Mouse (Mus musculus) embryonic facial prominence, embryonic 10.5 days (tissue): ENCODE results near the gene Rplp2. TPM values are rescaled to one million over a fixed set of nuclear protein-coding genes. Genes with fewer than 3 reads are reported as not detected.

Source experiments
- DNase-seq: peaks from one replicate; pipeline ENCODE4 v3.0.0-alpha.2; 2017; ENCODE audit warnings: low spot score
- H3K27ac ChIP-seq: fragments of 300-500 bp; sonication (generic); replicated peaks from 2 replicates; pipeline ENCODE4 v1.5.1; 2016; ENCODE audit warnings: mild to moderate bottlenecking
- H3K27me3 ChIP-seq: fragments of 300-500 bp; sonication (generic); replicated peaks from 2 replicates; pipeline ENCODE4 v1.6.1; 2016; ENCODE audit warnings: low read depth, mild to moderate bottlenecking; ENCODE audit not compliant: poor library complexity, severe bottlenecking
- H3K36me3 ChIP-seq: fragments of 300-500 bp; sonication (generic); replicated peaks from 2 replicates; pipeline ENCODE4 v1.6.1; 2016; ENCODE audit warnings: mild to moderate bottlenecking, moderate library complexity
- H3K4me1 ChIP-seq: fragments of 300-500 bp; sonication (generic); 2 replicates; pipeline ENCODE4 v1.6.1; 2016
- H3K4me3 ChIP-seq: fragments of 300-500 bp; sonication (generic); 2 replicates; pipeline ENCODE4 v1.5.1; 2016; ENCODE audit warnings: mild to moderate bottlenecking, moderate library complexity
- H3K9me3 ChIP-seq: fragments of 300-500 bp; sonication (generic); 2 replicates; pipeline ENCODE4 v1.6.1; 2016; ENCODE audit warnings: mild to moderate bottlenecking
- WGBS: fragments of 180-500 bp; shearing (Covaris S2); methylation state at CpG from one replicate; pipeline ENCODE4 v1.1.7; 2016; 5-methylcytosine and 5-hydroxymethylcytosine counted together
- polyA plus RNA-seq: library from polyadenylated mRNA; unstranded; fragments of >200 nt; fragmentation: Nextera tagmentation; extraction: Ambion mirVana; gene quantifications from 2 replicates; pipeline ENCODE4 v1.2.1, GENCODE M21; 2016

The Rplp2 gene
- polyA plus RNA-seq, 1 experiment from 2014 or later: 1,198 TPM

DNA sequence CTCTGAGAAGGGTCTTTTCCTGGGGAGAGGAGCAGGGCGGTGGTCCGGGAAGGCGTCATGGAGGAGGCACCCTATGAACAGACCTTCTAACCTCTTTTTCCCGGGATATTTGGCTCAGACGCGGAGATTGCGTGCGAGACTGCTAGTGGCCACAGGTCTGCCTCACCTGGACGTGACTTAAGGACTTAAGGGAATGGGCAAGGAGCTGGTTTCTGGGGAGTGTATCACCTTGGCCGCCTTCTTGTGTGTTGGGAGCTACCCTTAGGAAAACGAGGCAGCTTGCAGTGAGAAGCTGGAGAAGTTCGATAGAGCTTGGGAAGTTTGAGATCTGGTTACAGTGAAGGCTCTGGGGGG, 28.6 kb downstream of the Rplp2 start:
- H3K36me3 ChIP-seq: peaks cover 21% of the 10 kb centered on the region
- H3K27me3 ChIP-seq: peaks cover 8% of the 10 kb centered on the region
- H3K4me1 ChIP-seq: peaks cover 46% of the 10 kb centered on the region
- no peak for DNase-seq
- H3K4me3 ChIP-seq: peak overlapping the region; percentile 89
- peak overlapping the region; percentile 98 for H3K27ac ChIP-seq
- H3K9me3 ChIP-seq: no peaks in the 10 kb centered on the region
- 1% methylated on average over 12 of the region's 12 CpGs for WGBS

DNA sequence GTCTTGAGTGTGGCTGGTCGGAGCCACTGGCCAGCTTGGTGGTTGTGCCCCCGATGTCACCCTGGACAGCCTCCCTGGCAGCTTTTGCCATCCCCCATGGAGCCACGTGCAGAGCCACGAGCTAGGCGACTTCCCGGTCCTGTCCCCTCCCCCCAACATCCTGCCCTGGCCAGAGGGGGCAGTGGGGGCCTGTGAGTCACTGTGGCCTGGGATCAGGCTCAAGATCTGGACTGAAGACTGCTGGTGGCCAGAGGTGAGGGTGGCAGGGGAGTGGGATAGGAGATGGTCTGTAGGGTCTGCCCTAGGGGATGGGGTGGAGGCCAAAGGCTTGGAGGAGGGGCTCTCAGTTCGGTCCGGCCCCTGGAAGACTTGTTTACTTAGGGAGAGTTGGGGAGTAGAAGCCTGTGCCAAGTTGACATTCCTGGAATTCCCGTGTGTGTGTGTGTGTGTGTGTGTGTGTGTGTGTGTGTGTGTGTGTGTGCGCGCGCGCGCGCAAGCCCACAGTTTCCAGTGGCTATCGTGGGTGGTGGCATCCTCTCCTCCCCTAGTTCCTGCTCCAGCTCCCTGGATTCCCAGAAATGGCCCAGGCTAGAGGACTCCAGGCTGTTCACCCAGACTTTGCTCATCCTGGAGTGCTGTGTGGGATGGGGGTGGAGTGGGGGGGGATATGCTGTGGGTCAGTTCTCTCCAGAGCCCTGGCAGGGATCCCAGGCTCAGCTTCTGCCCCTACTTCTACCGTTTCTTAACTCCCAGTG, 29.2 kb downstream of the Rplp2 start:
- peaks cover 8% of the 10 kb centered on the region for H3K27me3 ChIP-seq
- peaks cover 15% of the 10 kb centered on the region for H3K36me3 ChIP-seq
- peaks cover 52% of the 10 kb centered on the region for H3K4me1 ChIP-seq
- 1% methylated on average over 17 of the region's 17 CpGs for WGBS
- DNase-seq: peak; percentile 75
- H3K27ac ChIP-seq: peak overlapping the region; percentile 98
- H3K9me3 ChIP-seq: no peaks in the 10 kb centered on the region
- H3K4me3 ChIP-seq: peak overlapping the region; percentile 89

DNA sequence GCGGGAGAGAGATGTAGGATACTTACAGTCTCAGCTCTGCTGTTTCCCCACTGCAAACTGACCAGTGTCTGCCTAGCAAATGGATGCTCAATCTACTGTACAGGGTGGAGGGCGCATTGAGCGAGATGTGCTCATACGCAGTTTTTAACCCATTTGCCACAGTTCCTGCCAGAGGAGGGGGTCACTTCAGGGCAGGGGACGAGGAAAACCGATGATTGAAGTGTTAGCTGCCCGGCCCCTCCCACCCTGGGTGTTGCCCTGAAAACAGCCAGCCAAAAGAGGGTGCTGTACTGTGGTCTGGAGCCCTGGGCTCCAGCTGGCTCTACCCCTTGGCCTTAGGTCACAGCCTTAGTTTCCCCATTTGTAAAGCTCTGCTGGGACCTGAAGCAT, 29.8 kb downstream of the Rplp2 start:
- Histone ChIP-seq H3K27me3 (peaks cover 13% of the 10 kb centered on the region), H3K27ac (peak overlapping the region; percentile 98), H3K4me3 (peak overlapping the region; percentile 89), H3K9me3 (no peaks in the 10 kb centered on the region), H3K36me3 (peaks cover 10% of the 10 kb centered on the region), H3K4me1 (peaks cover 58% of the 10 kb centered on the region)
- WGBS: 16% methylated on average over 7 of the region's 7 CpGs
- DNase-seq: no peak

DNA sequence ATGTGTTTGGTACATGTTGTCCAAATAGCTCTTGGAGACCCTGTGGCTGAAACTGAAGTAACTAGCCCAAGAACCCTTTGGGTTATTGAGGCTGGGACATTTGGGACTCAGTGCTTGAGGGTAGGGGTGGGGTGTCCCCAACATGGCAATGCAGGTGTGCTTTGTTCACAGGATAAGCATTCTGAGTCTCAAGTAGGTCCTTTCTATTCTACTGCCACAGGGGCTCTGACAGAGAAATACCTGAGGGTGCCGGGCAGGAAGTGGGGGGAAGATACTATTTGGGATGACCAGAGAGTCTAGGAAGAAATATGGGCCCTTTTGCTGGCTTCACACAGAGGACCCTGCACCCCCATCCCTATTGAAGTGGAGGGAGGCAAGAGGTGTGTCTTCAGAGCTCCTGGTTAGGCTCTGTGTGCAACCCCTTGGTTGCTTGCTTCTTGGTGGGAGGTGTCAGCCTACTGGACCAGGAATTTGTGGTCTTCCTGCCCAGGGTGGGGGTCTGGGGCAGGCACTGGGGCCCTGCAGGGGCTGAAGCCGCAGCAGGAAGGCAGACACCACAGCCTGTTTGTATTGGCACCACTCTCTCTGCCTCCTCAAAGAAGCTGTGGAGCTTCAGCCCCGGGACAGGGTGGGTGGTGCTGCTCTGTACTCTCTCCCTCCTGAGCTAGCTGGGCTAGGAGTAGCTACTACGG, 30.6 kb downstream of the Rplp2 start:
- H3K27me3 ChIP-seq: peaks cover 21% of the 10 kb centered on the region
- 70% methylated on average over 4 of the region's 4 CpGs for WGBS
- no peaks in the 10 kb centered on the region for H3K9me3 ChIP-seq
- DNase-seq: no peak
- H3K4me3 ChIP-seq: peak overlapping the region; percentile 14; the same call in 1 of the 2 replicates
- peak overlapping the region; percentile 37 for H3K27ac ChIP-seq
- peaks cover 66% of the 10 kb centered on the region for H3K4me1 ChIP-seq
- peaks cover 3% of the 10 kb centered on the region for H3K36me3 ChIP-seq

DNA sequence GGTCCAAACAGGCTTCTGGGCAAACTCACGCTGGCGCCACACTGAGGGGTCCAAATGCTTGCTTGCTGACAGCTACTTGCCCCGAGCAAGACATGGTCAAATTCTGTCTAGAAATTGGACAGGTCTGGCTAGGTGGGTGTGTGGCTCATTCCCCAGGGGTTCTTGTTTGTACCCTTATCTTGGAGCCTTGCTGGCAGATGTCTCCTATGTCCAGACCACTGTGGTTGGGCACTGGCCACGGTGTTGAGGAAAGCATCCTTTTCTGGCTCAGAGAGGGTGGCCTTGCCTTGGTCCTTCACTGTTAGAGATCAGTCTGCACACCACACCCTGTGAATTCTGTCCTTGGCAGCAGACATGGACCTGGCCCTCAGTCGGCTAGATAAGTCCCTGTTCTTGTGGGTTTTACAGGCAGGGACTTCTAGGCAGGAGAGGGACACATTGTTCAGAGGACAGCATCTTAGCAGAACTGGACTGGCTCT, 31.1 kb downstream of the Rplp2 start:
- WGBS: 76% methylated on average over 5 of the region's 5 CpGs
- Histone ChIP-seq H3K4me1 (peaks cover 70% of the 10 kb centered on the region), H3K27ac (peak overlapping the region; percentile 37; the same call in 1 of the 2 replicates), H3K9me3 (no peaks in the 10 kb centered on the region), H3K27me3 (peaks cover 27% of the 10 kb centered on the region), H3K4me3 (peak overlapping the region; percentile 14; the same call in 1 of the 2 replicates), H3K36me3 (no peaks in the 10 kb centered on the region)
- DNase-seq: no peak

DNA sequence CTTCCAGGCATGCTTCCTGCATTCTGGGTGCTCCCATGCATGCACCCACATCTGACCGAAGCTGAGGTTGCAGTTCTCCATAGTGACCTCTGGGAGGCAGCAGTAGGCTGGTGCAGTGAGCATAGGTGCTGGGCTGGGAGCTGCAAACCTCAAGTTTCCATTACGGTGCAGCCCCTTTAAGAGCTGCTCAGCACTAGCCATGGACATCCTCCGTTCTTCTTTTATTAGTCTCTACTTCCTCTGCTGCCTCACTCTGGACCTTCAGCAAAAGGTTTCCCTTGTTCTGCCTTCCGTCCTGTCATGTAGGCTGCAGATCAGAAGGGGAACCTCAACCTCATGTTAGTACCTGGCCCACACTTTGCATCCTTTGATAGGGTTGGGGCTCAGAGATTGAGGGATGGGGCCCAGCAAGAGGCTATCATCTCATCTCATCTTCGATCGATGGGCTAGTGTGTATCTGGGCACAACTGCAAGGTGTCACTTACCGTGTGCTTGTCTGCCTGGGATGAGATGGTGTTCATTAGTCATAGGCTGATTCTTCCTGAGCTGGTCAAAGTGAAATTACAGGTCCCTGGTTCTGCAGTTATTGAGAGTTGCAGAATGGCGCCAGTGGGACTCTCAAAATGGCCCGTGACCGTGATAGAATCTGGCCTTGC, 33.8 kb downstream of the Rplp2 start:
- no peaks in the 10 kb centered on the region for H3K36me3 ChIP-seq
- no peak overlapping the region for H3K27ac ChIP-seq
- H3K9me3 ChIP-seq: no peaks in the 10 kb centered on the region
- peaks cover 55% of the 10 kb centered on the region for H3K4me1 ChIP-seq
- peak; percentile 69 for DNase-seq
- peaks cover 36% of the 10 kb centered on the region for H3K27me3 ChIP-seq
- H3K4me3 ChIP-seq: peak overlapping the region; percentile 74
- 9% methylated on average over 10 of the region's 10 CpGs for WGBS

DNA sequence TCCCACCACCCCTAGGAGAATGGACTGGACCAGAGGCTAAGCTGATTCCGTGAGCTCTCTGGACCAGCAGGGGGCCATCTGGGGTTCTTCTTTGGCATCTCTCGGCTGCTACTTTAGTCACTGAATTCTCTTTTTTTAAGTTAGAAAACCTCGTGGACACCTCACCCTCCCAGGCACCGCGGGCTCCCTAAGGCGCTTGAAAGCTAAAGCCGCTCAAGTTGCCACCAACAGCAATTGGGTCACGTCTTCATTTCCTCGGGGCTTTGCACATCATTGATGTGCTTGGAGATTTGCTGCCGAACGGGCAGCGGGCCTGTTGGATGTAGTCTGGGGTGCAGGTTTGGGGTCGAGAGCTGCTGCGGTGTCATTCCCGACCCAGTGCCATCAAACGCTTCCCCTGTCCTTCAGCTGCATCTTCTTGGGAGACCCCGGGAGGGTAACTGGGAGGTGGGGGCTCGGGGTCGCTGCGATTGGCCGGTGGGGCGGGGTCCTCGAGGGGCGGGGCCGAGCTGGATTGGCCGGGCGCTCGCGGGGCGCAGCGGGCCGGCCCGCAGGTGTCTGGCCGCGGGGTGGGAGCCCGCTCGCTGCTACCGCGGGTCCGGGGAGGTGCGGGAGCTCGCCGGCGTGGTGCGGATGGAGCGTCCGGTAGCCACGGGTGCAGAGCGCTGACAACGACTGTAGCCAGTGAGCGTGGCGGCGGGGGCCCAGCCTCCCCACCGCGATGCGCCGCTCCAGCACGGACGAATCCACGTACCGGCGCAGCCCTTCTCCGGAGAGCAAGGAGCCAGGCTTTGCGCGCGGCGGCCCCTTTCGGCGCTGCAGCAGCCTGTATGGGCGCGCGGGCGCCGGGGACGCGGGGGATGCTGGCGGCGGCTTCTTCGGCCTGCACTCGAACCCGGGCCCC, 34.6 kb downstream of the Rplp2 start:
- Histone ChIP-seq H3K9me3 (no peaks in the 10 kb centered on the region), H3K27me3 (peaks cover 31% of the 10 kb centered on the region), H3K4me1 (peaks cover 47% of the 10 kb centered on the region), H3K4me3 (peak overlapping the region; percentile 74), H3K27ac (peak overlapping the region; percentile 55; the same call in 1 of the 2 replicates), H3K36me3 (no peaks in the 10 kb centered on the region)
- peak; percentile 82 for DNase-seq
- WGBS: under 1% methylated on average over 81 of the region's 81 CpGs

DNA sequence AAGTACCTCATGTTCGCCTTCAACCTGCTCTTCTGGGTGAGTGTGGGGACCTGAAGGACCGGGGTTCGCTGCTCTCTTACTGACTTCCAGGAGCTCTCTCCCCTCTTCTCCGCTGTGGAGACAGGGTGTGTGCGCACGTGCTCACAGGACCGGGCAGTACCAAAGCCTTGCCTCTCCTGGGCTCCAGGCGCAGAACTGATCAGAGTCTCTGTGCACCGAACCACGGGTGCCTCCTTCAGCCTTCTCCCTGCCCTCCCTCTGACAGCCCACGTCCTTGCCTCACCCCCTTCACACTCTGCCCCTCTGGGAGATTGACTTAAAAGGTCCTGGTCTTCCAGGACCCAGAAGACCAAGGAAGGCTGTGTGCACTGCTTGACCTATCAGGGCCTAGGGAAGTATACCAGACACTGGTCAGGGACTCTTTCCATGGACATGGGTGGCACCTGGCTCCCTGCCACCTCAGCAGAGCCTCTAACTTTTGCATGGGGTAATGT, 35.4 kb downstream of the Rplp2 start:
- 9% methylated on average over 11 of the region's 11 CpGs for WGBS
- H3K4me1 ChIP-seq: peaks cover 39% of the 10 kb centered on the region
- DNase-seq: no peak
- 0 out of 2 replicates have a peak overlapping the region, but pooled peaks have one; percentile 55 for H3K27ac ChIP-seq
- peaks cover 31% of the 10 kb centered on the region for H3K27me3 ChIP-seq
- H3K9me3 ChIP-seq: no peaks in the 10 kb centered on the region
- 0 out of 2 replicates have a peak, but pooled peaks cover 2% of the 10 kb centered on the region for H3K36me3 ChIP-seq
- H3K4me3 ChIP-seq: peak overlapping the region; percentile 74

DNA sequence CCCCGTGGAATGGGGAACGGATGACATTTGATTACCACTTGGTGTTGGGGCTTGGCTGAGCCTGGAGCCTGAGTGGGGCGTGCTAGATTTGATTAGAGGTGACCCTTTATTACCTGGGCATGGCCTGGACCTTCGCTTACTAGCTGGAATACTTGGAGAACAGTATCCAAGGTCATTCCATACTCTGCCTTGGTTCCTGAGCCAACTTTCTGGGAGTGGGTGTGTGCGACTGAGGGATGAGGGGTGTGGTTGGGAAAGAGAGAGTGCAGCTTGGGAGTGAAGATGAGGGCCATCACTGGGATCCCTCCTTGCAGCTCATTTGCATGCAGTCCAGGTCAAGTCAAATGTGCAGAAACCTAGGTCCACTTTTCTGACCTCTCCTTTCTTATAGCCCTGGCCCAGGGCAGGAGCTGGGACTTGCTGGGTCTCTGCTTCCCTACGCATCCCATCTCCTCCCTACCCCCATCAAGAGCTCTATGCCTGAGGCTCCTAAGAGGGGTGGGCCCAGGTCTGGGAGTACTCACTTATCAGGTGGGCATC, 36.0 kb downstream of the Rplp2 start:
- Histone ChIP-seq H3K36me3 (0 out of 2 replicates have a peak, but pooled peaks cover 3% of the 10 kb centered on the region), H3K27ac (no peak overlapping the region), H3K27me3 (peaks cover 31% of the 10 kb centered on the region), H3K4me1 (peaks cover 33% of the 10 kb centered on the region), H3K4me3 (peak overlapping the region; percentile 74), H3K9me3 (no peaks in the 10 kb centered on the region)
- DNase-seq: no peak
- 77% methylated on average over 6 of the region's 6 CpGs for WGBS

DNA sequence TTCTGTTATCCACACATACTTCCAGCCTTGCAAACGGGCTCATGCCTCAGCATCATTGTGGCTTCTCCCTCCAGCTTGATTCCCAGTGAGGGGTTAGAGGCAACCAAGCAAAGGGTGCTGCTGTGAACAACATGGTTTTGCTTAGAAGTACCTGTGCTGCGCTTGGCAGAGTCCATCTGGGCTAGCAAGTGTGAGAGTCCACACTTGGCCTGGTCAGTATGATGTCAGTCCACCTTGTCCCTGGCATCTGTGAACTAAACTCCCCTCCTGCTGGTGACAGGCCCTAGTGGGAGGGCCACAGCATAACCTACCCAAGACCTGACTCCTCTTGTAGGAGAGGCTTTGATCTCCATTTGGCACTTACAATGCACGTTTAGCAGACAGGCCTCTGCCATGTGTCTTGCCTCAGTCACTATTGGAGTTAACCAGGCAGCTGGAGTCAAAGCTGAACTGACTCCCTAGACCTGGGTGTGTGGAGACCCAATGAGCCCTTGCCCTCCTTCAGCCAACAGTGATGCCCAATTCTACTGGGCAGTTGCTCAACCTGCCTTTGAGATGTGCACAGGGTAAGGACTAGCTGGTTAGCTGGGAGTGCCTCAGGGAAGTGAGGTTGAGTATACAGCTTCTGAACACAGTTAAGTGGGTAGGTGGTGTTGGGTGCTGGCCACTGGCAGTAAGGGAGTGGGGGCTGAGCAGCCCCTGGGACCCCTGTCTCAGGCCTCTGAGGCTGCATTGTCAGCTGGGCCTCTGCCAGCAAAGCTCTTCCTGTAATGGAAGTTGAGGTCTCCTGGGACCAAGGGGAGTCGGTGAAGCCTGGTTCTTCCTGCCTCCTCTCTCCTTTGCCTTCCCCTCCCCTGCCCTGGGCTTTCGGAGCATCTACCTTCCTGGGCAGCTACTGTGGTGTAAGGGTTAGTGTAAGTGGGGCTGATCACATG, 37.3 kb downstream of the Rplp2 start:
- Histone ChIP-seq H3K27me3 (peaks cover 31% of the 10 kb centered on the region), H3K9me3 (no peaks in the 10 kb centered on the region)

More for the DNA sequence above, 37.3 kb downstream of the Rplp2 start:
- peaks cover 31% of the 10 kb centered on the region for H3K4me1 ChIP-seq
- WGBS: 78% methylated on average over 5 of the region's 5 CpGs
- no peak for DNase-seq
- H3K4me3 ChIP-seq: no peak overlapping the region
- 0 out of 2 replicates have a peak, but pooled peaks cover 3% of the 10 kb centered on the region for H3K36me3 ChIP-seq
- H3K27ac ChIP-seq: no peak overlapping the region
